Mouse (Mus musculus) bone marrow, adult 2 months (tissue): ENCODE measurements around the gene Plekho2. TPM values are rescaled to one million over a fixed set of nuclear protein-coding genes. Genes with fewer than 3 reads are reported as not detected.

ENCODE experiments used
- H3K27ac ChIP-seq: fragments of 200-500 bp; 2 replicates; pipeline ENCODE4 v1.5.1; 2012; ENCODE audit warnings: low read depth, mild to moderate bottlenecking, control low read depth, inconsistent platforms, low read length; ENCODE audit not compliant: control insufficient read depth, poor library complexity, insufficient read depth
- H3K4me1 ChIP-seq: fragments of 200-500 bp; 2 replicates; pipeline ENCODE4 v1.6.1; 2011; ENCODE audit warnings: low read length; ENCODE audit not compliant: control insufficient read depth, insufficient read depth
- H3K4me3 ChIP-seq: fragments of 200-500 bp; replicated peaks from 2 replicates; pipeline ENCODE3; 2011; ENCODE audit warnings: mild to moderate bottlenecking, low read depth, low read length, control low read depth; ENCODE audit not compliant: control insufficient read depth
- CTCF ChIP-seq: fragments of 200-500 bp; IDR thresholded peaks from 2 replicates; pipeline ENCODE4 v1.5.1; 2011; ENCODE audit warnings: low read length, control low read depth; ENCODE audit not compliant: control insufficient read depth, insufficient read depth
- POLR2A ChIP-seq: fragments of 200-500 bp; IDR thresholded peaks from 2 replicates; pipeline ENCODE4 v1.6.1; 2011; ENCODE audit warnings: low read depth, mild to moderate bottlenecking, control low read depth, low read length, borderline replicate concordance; ENCODE audit not compliant: control insufficient read depth
- WGBS: fragments of 180-500 bp; shearing (Covaris S2); methylation state at CpG from one replicate; pipeline ENCODE4 v1.1.7; 2018; 5-methylcytosine and 5-hydroxymethylcytosine counted together
- polyA plus RNA-seq: library from polyadenylated mRNA; stranded (reverse); fragments of >200 nt; gene quantifications from 2 replicates; pipeline ENCODE4 v1.2.4, GENCODE M21; 2011; ENCODE audit warnings: low replicate concordance; ENCODE audit not compliant: missing spikeins, insufficient read depth, insufficient read length

Gene Plekho2
- polyA plus RNA-seq, 1 experiment = 55.0 TPM

- no peak overlapping the region for H3K27ac ChIP-seq
- no peaks in the 10 kb centered on the region for H3K4me1 ChIP-seq
- TF ChIP-seq POLR2A (no peak), CTCF (no peak)
- WGBS = 93% methylated on average over 9 of the region's 9 CpGs
- no peak overlapping the region for H3K4me3 ChIP-seq
These were observed 13.8 kb upstream of the Plekho2 start for GRCm38 (mm10) chr9:65593596-65593995.

- WGBS = 91% methylated on average over 3 of the region's 3 CpGs
- TF ChIP-seq CTCF (no peak), POLR2A (no peak)
- Histone ChIP-seq H3K4me3 (no peak overlapping the region), H3K4me1 (no peaks in the 10 kb centered on the region), H3K27ac (no peak overlapping the region)
These were observed 12.9 kb upstream of the Plekho2 start for GRCm38 (mm10) chr9:65592721-65593120.

GRCm38 (mm10) chr9:65589091-65589490 is 9.3 kb upstream of the Plekho2 start:
- no peak for TF ChIP-seq POLR2A
- TF ChIP-seq CTCF = no peak
- H3K4me3 ChIP-seq = peak overlapping the region; percentile 31
- H3K27ac ChIP-seq = no peak overlapping the region
- 82% methylated on average over 3 of the region's 3 CpGs for WGBS
- H3K4me1 ChIP-seq = peaks cover 2% of the 10 kb centered on the region; the same call in 1 of the 2 replicates

- Histone ChIP-seq H3K4me3 (peak overlapping the region; percentile 97), H3K27ac (peak overlapping the region; percentile 64), H3K4me1 (peaks cover 2% of the 10 kb centered on the region; the same call in 1 of the 2 replicates)
- WGBS = under 1% methylated on average over 64 of the region's 64 CpGs
- TF ChIP-seq CTCF = no peak
- TF ChIP-seq POLR2A = peak; percentile 26; the same call in 1 of the 2 replicates
These were observed 7.9 kb upstream of the Plekho2 start for GRCm38 (mm10) chr9:65587573-65588358.

DNA sequence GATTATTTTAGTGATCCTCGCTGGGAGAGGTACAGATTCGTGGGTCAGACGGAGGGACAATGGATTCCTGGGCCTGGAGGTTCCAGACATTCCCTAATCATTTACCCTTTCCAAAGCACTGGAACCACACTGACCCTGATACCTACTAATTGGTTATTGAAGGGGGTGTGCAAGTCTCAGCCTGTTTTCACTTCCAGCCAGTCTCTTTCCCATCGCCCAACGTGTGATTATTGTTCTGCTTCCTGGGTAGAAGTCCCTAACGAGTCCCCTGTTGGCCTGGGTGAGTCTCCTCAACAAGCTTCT is 7.4 kb upstream of the Plekho2 start:
- Histone ChIP-seq H3K4me3 (peak overlapping the region; percentile 97), H3K4me1 (peaks cover 2% of the 10 kb centered on the region; the same call in 1 of the 2 replicates), H3K27ac (peak overlapping the region; percentile 64)
- TF ChIP-seq CTCF = no peak
- no peak for TF ChIP-seq POLR2A
- 1% methylated on average over 6 of the region's 6 CpGs for WGBS

DNA sequence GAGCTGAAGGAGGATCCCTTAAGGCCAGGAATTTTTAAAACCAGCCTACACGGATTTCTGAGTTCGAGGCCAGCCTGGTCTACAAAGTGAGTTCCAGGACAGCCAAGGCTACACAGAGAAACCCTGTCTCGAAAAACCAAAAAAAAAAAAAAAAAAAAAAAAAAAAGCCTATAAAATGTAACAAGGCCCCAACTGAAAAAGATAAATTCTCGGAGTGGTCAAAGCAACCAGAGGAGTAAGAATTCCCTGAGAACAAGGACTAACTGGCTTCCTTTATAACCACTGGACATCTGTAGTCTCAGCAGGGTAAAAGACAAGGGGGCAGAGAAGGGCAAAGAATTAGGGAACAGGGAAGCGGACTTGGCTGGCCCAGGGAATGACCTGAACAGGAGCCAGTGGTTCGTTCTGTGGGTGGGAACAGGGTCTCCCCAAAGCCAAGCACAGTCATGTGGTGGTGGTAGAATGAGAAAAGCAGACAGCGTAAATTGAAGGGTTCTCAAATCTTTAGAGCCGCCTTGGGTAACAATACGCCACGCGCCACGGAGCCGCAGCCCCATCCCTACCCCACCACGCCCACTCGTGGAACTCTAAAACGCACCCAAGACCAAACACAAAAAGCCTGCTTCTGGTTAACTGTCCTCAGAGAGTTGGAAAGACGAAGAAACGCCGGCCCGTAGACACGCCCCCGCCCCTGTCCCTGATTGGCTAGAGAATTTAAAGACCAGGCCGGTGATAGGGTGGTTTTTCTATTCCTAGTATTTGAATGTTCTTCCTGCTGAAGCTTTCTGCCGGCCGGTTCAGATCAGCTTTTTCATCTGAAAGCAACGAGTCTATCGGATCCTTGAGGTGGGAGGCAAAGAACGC is 6.8 kb upstream of the Plekho2 start, which contains the start of gene Pif1:
Pif1 (plus strand) TSS at position 755 of the 864 bp plus-strand sequence.
- TF ChIP-seq POLR2A (peak; percentile 23; the same call in 1 of the 2 replicates), CTCF (no peak)
- WGBS = 13% methylated on average over 28 of the region's 28 CpGs

DNA sequence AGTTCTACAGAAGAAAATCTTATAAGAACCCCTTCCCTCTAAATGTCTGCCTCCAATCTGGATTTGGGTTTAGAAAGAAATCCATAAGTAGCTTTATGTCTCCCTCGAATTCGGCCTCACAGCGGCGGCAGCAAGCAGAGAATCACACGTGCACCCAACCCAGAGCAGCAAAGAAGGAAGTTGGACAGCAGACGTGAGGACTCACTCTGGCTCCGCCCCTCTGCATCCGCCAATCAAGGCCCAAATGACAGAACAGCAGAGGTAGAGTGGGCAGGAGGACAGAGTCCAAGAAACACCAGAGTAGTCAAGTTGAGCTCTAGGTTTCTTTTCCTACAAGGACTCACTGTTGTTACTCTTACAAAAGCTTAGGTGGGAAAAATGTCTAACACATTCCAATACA is 3.2 kb upstream of the Plekho2 start:
- under 1% methylated on average over 8 of the region's 8 CpGs for WGBS
- TF ChIP-seq POLR2A (no peak), CTCF (no peak)
- Histone ChIP-seq H3K4me1 (peaks cover 2% of the 10 kb centered on the region; the same call in 1 of the 2 replicates), H3K4me3 (no peak overlapping the region), H3K27ac (no peak overlapping the region)

More for the DNA sequence above, 6.8 kb upstream of the Plekho2 start, which contains the start of gene Pif1:
- Histone ChIP-seq H3K4me1 (peaks cover 2% of the 10 kb centered on the region; the same call in 1 of the 2 replicates), H3K27ac (peak within 1 kb of the TSS; percentile 64), H3K4me3 (peak within 1 kb of the TSS; percentile 97)
